Mouse (Mus musculus): ENCODE data around the gene Lamc2. TPM values are rescaled to one million over a fixed set of nuclear protein-coding genes. Genes with fewer than 3 reads are reported as not detected.

Lamc2 gene
- polyA plus RNA-seq (2014; fragmentation: Nextera tagmentation; extraction: Ambion mirVana): 1.3 and 2.3 TPM in 2 replicates

DNA sequence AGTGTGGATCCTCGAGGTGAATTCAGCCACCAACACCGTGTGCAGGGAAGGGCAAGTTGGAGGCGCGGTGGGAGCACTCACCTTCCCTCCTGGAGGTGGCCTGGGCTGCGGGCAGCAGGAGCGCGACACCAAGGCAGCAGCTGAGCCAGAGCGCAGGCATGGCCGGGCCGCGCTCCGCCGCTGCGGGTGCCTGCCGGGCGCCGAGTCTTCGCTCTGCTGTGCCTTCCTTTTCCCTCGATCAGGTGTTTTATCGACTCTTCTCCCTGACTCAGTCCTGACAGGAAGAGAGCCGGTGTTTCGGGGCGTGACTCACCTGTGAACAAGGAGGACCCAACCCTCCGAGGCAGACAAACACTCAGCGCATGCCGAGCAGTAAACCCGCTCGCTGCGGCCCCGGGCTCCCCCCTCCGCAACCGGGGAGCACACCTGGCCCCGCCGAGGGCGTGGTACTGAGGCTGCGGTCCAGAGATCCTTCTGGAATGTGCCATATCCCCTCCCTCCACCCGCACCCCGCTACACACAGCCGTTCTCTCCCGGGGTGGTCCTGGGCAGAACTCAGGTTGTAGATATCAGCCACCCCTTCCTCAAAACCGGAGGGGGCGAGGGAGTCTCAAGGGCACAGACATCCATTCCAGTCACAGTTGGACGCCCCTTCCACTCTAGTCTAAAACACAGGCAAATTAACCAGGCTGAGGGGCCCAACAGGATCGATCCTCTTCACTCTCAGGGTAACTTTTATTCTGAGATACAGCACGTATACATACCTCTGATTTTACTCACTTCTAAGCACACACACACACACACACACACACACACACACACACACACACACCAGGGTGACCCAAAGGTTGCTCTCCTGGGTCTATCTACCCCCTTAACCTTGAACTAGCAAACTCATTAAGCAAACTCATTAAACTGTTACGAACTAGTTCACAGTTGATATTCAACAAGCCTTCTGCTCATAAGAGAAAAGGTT, at the start of gene Lamc2:
TSS of gene Lamc2 (minus strand) at position 620 of the 976 bp plus-strand sequence.
- WGBS: 3% methylated on average over 46 of the region's 46 CpGs
- peaks cover 25% of the 10 kb centered on the region for H3K27me3 ChIP-seq (ENCODE audit: control insufficient read depth, insufficient read depth, low read length)

DNA sequence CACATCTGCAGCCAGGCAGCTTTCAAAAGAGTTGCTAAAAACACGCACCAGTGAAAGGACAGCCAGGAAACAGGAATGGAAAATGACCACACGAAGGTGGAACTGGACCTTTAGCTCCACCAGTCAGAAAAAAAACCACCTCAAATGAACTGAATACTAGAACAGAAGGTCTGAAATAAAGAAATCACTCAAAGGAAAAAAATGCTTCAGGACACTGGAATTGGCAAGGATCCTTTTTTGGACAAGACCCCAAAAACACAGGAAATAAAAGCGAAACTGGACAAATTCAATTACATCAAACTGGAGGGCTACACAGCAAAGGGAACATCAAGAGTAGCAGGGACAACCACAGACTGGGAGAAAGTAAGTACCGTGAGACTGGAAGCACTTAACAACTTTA, 49.3 kb upstream of the Lamc2 start:
- no peaks in the 10 kb centered on the region for H3K9me3 ChIP-seq (ENCODE audit: control insufficient read depth, low read length)
- H3K36me3 ChIP-seq (ENCODE audit: control insufficient read depth, insufficient read depth, low read length): peaks cover 48% of the 10 kb centered on the region
- H3K4me3 ChIP-seq (replicated peaks; ENCODE audit: low read depth, low read length): no peak overlapping the region
- WGBS: 86% methylated on average over 4 of the region's 4 CpGs
- no peak overlapping the region for H3K4me2 ChIP-seq (ENCODE audit: low read length)
- H3K9ac ChIP-seq (replicated peaks; ENCODE audit: low read length): no peak overlapping the region
- no peak overlapping the region for H3K27ac ChIP-seq (replicated peaks; ENCODE audit: low read depth, low read length)
- no peaks in the 10 kb centered on the region for H3K4me1 ChIP-seq (ENCODE audit: control insufficient read depth, insufficient read depth, low read length)
- H3K27me3 ChIP-seq (ENCODE audit: control insufficient read depth, insufficient read depth, low read length): no peaks in the 10 kb centered on the region
- no peak for DNase-seq
- no peak for ATAC-seq (ENCODE audit: low FRiP score, low TSS enrichment)

More for the DNA sequence above, at the start of gene Lamc2:
- peak within 1 kb of the TSS; percentile 88 for H3K4me2 ChIP-seq (ENCODE audit: low read length)
- no peak within 1 kb of the TSS for H3K27ac ChIP-seq (replicated peaks; ENCODE audit: low read depth, low read length)
- H3K36me3 ChIP-seq (ENCODE audit: control insufficient read depth, insufficient read depth, low read length): no peaks in the 10 kb centered on the region
- H3K9me3 ChIP-seq (ENCODE audit: control insufficient read depth, low read length): no peaks in the 10 kb centered on the region
- H3K4me3 ChIP-seq (replicated peaks; ENCODE audit: low read depth, low read length): peak within 1 kb of the TSS; percentile 47
- H3K4me1 ChIP-seq (ENCODE audit: control insufficient read depth, insufficient read depth, low read length): peaks cover 8% of the 10 kb centered on the region; the same call in 1 of the 2 replicates
- peak; percentile 68 for DNase-seq
- ATAC-seq (ENCODE audit: low FRiP score, low TSS enrichment): peak; percentile 27; the same call in 1 of the 2 replicates
- H3K9ac ChIP-seq (replicated peaks; ENCODE audit: low read length): peak within 1 kb of the TSS; percentile 56

DNA sequence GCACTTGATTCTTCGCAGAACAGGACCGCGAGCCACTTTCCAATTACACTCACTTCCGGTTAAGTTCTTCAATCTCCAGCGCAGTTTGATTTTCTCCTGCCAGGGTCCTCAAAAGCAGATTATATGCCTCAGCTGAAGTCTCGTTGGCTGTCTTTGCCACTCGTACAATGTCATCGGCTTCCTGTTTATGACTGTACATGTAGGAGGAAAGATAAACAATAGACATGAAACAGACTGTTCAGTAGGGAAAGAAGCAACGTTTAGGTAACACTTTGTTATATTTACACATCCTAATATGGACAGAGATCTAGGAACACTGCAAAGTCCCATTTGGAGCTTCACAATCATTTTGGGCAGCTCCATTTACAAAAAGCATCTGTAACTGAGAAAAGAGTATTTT, 45.4 kb upstream of the Lamc2 start:
- Histone ChIP-seq H3K36me3 (ENCODE audit: control insufficient read depth, insufficient read depth, low read length) (peaks cover 56% of the 10 kb centered on the region), H3K4me2 (ENCODE audit: low read length) (no peak overlapping the region), H3K27ac (replicated peaks; ENCODE audit: low read depth, low read length) (no peak overlapping the region), H3K27me3 (ENCODE audit: control insufficient read depth, insufficient read depth, low read length) (no peaks in the 10 kb centered on the region), H3K9ac (replicated peaks; ENCODE audit: low read length) (no peak overlapping the region), H3K4me3 (replicated peaks; ENCODE audit: low read depth, low read length) (no peak overlapping the region), H3K4me1 (ENCODE audit: control insufficient read depth, insufficient read depth, low read length) (no peaks in the 10 kb centered on the region), H3K9me3 (ENCODE audit: control insufficient read depth, low read length) (no peaks in the 10 kb centered on the region)
- ATAC-seq (ENCODE audit: low FRiP score, low TSS enrichment): no peak
- no peak for DNase-seq
- 95% methylated on average over 9 of the region's 9 CpGs for WGBS

DNA sequence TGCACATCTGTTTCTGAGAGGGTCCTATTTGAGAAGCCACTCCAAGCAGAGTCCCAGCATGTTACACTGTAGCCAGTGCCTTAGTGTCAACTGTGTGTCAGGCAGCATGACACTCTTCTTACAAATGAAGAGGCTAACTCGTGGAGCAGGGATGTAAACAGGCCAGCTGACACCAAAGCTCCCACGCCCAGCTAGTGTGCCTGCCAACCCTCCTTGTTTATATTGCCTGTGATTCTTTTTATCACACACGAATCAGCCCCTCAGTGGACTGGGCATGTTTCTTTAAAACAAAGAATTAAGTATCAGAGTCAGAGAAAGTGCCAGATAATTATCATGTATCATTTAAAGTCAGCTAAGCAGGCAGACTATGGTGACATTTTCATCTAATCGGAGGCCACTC, 41.7 kb upstream of the Lamc2 start:
- DNase-seq (no peak), ATAC-seq (ENCODE audit: low FRiP score, low TSS enrichment) (no peak)
- Histone ChIP-seq H3K4me2 (ENCODE audit: low read length) (no peak overlapping the region), H3K36me3 (ENCODE audit: control insufficient read depth, insufficient read depth, low read length) (peaks cover 71% of the 10 kb centered on the region), H3K27ac (replicated peaks; ENCODE audit: low read depth, low read length) (no peak overlapping the region), H3K27me3 (ENCODE audit: control insufficient read depth, insufficient read depth, low read length) (no peaks in the 10 kb centered on the region), H3K9me3 (ENCODE audit: control insufficient read depth, low read length) (no peaks in the 10 kb centered on the region), H3K4me3 (replicated peaks; ENCODE audit: low read depth, low read length) (no peak overlapping the region), H3K9ac (replicated peaks; ENCODE audit: low read length) (no peak overlapping the region), H3K4me1 (ENCODE audit: control insufficient read depth, insufficient read depth, low read length) (no peaks in the 10 kb centered on the region)
- 80% methylated on average over 4 of the region's 4 CpGs for WGBS

DNA sequence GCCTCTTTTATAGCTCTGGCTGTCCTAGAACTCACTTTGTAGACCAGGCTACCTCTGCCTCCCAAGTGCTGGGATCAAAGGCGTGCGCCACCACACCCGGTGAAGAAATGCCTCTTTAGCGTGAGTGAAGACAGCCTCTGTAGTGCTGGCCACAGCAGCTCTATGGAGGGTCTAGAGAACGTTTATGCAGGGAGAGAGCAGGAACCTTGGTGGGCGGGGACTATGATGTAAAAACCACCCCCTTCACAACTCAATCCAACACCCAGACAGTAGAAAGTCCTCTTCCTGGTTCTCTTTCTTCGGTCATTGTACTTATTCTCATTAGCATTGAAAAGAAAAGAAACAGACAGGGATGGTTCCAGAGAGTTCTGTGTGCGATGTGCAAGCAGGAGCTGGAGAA, 40.8 kb upstream of the Lamc2 start:
- Histone ChIP-seq H3K36me3 (ENCODE audit: control insufficient read depth, insufficient read depth, low read length) (peaks cover 64% of the 10 kb centered on the region), H3K27ac (replicated peaks; ENCODE audit: low read depth, low read length) (no peak overlapping the region), H3K9me3 (ENCODE audit: control insufficient read depth, low read length) (no peaks in the 10 kb centered on the region), H3K9ac (replicated peaks; ENCODE audit: low read length) (no peak overlapping the region), H3K27me3 (ENCODE audit: control insufficient read depth, insufficient read depth, low read length) (no peaks in the 10 kb centered on the region), H3K4me2 (ENCODE audit: low read length) (no peak overlapping the region), H3K4me3 (replicated peaks; ENCODE audit: low read depth, low read length) (no peak overlapping the region), H3K4me1 (ENCODE audit: control insufficient read depth, insufficient read depth, low read length) (no peaks in the 10 kb centered on the region)
- ATAC-seq (ENCODE audit: low FRiP score, low TSS enrichment) (no peak), DNase-seq (no peak)
- WGBS: 88% methylated on average over 8 of the region's 8 CpGs

DNA sequence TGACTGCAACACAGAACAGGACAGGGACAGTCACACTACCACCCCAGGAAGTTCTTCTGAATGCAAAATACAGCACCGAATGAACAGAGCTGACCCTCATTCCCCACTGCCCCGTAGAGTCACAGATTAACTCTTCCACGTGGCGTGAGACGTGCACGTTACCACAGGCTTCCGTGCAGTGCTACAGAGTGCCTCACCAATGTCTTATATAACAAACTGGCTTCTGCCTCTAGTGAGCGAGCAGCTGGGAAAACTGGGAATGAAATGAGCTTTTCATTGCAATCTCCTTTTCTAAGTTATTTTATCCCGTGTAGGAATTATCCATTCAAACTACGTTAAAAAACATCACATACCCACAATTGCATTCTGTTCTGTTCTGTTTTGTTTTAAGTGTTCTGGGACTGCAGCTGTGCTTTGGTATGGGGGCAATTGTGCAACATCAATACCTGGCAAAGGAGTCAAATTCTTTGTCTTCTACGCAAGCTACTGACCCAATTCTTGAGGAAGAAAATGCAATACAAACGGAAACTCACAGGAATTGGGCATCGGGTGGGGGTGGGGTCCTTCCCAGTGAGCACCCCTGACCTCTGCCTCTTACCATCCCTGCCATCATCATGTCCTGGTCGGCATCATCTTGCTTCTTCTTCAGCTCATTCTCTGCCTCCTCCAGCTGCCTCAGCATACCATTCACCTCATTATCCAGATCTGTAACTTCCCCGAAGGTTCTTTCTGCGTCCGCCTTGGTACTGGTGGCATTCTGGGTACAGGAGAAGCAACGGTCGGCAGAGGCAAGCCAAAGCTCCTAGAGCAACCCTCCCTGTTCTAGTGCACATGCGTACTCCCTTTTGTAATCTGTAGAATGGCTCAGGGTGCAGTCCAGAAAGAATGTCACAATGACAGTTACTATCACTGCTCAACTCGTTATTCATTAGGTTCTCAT, 39.8 kb upstream of the Lamc2 start:
- no peak overlapping the region for H3K9ac ChIP-seq (replicated peaks; ENCODE audit: low read length)
- 93% methylated on average over 21 of the region's 21 CpGs for WGBS
- ATAC-seq (ENCODE audit: low FRiP score, low TSS enrichment): no peak
- DNase-seq: no peak
- no peak overlapping the region for H3K27ac ChIP-seq (replicated peaks; ENCODE audit: low read depth, low read length)
- no peak overlapping the region for H3K4me3 ChIP-seq (replicated peaks; ENCODE audit: low read depth, low read length)
- no peaks in the 10 kb centered on the region for H3K4me1 ChIP-seq (ENCODE audit: control insufficient read depth, insufficient read depth, low read length)
- no peak overlapping the region for H3K4me2 ChIP-seq (ENCODE audit: low read length)
- H3K36me3 ChIP-seq (ENCODE audit: control insufficient read depth, insufficient read depth, low read length): peaks cover 62% of the 10 kb centered on the region
- no peaks in the 10 kb centered on the region for H3K9me3 ChIP-seq (ENCODE audit: control insufficient read depth, low read length)
- no peaks in the 10 kb centered on the region for H3K27me3 ChIP-seq (ENCODE audit: control insufficient read depth, insufficient read depth, low read length)

DNA sequence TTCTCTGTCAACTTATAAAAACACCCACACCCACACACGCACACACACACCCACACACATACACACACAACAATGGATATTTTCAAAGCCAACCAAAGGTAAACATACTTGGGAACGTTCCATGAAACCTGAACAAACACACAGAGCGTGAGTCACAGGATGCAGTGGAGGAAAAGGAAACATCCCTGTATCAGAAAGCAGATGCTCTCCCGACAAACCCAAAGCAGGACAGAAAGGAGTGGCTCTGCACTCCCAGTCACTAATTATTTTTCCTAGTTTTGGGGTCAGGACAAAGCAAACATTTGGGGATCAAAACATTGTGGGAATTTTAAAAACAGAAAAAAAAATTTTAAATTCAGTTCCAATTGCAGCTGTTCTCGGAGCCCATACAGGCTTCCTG, 38.1 kb upstream of the Lamc2 start:
- H3K36me3 ChIP-seq (ENCODE audit: control insufficient read depth, insufficient read depth, low read length): peaks cover 57% of the 10 kb centered on the region

DNA sequence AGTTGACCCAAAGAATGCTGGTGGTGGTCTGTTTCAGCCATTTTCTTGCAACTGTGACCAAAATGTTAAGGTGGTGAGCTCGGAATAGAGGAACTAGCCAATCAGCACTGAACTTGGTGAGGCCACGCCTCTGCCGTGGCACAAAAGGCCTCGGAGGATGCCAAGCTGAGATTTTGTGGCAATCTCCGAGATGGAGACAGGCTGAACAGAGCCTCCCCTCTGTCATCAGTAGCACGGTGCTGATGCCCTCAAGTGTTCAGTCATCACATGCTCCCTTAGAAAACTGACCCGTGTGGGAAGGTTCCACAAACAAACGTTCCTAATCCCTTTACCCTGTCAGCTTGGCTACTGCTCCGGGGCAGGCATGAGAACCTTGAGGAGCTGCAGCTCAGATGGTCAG, 33.1 kb upstream of the Lamc2 start:
- 53% methylated on average over 9 of the region's 9 CpGs for WGBS
- Histone ChIP-seq H3K27me3 (ENCODE audit: control insufficient read depth, insufficient read depth, low read length) (no peaks in the 10 kb centered on the region), H3K4me3 (replicated peaks; ENCODE audit: low read depth, low read length) (no peak overlapping the region), H3K4me2 (ENCODE audit: low read length) (no peak overlapping the region), H3K27ac (replicated peaks; ENCODE audit: low read depth, low read length) (0 out of 2 replicates have a peak overlapping the region, but pooled peaks have one; percentile 26), H3K9ac (replicated peaks; ENCODE audit: low read length) (no peak overlapping the region), H3K9me3 (ENCODE audit: control insufficient read depth, low read length) (no peaks in the 10 kb centered on the region), H3K36me3 (ENCODE audit: control insufficient read depth, insufficient read depth, low read length) (peaks cover 27% of the 10 kb centered on the region), H3K4me1 (ENCODE audit: control insufficient read depth, insufficient read depth, low read length) (no peaks in the 10 kb centered on the region)
- peak; percentile 45 for DNase-seq
- ATAC-seq (ENCODE audit: low FRiP score, low TSS enrichment): no peak

More for the DNA sequence above, 38.1 kb upstream of the Lamc2 start:
- Histone ChIP-seq H3K9ac (replicated peaks; ENCODE audit: low read length) (no peak overlapping the region), H3K27me3 (ENCODE audit: control insufficient read depth, insufficient read depth, low read length) (no peaks in the 10 kb centered on the region), H3K9me3 (ENCODE audit: control insufficient read depth, low read length) (no peaks in the 10 kb centered on the region), H3K4me3 (replicated peaks; ENCODE audit: low read depth, low read length) (no peak overlapping the region), H3K4me1 (ENCODE audit: control insufficient read depth, insufficient read depth, low read length) (no peaks in the 10 kb centered on the region), H3K4me2 (ENCODE audit: low read length) (no peak overlapping the region), H3K27ac (replicated peaks; ENCODE audit: low read depth, low read length) (no peak overlapping the region)
- ATAC-seq (ENCODE audit: low FRiP score, low TSS enrichment): no peak
- DNase-seq: peak; percentile 10
- 86% methylated on average over 5 of the region's 5 CpGs for WGBS

Data from midbrain, embryonic 14.5 days (tissue).